Mouse (Mus musculus) olfactory bulb, adult 2 months (tissue): ENCODE measurements around the gene Atp13a3. TPM values are rescaled to one million over a fixed set of nuclear protein-coding genes. Genes with fewer than 3 reads are reported as not detected.

Experiments
- H3K27ac ChIP-seq: fragments of 200-500 bp; 2 replicates; pipeline ENCODE4 v1.5.1; 2012; ENCODE audit warnings: low read depth, low read length; ENCODE audit not compliant: insufficient read depth
- H3K4me1 ChIP-seq: fragments of 200-500 bp; 2 replicates; pipeline ENCODE4 v1.6.1; 2012; ENCODE audit warnings: low read length; ENCODE audit not compliant: control insufficient read depth, insufficient read depth
- H3K4me3 ChIP-seq: fragments of 200-500 bp; 2 replicates; pipeline ENCODE4 v1.5.1; 2012; ENCODE audit warnings: mild to moderate bottlenecking, low read depth, low read length, moderate library complexity; ENCODE audit not compliant: insufficient read depth
- CTCF ChIP-seq: fragments of 200-500 bp; IDR thresholded peaks from 2 replicates; pipeline ENCODE4 v1.5.1; 2012; ENCODE audit warnings: low read depth, mild to moderate bottlenecking, low read length, moderate library complexity; ENCODE audit not compliant: insufficient read depth
- POLR2A ChIP-seq: fragments of 200-500 bp; IDR thresholded peaks from 2 replicates; pipeline ENCODE4 v1.6.1; 2012; ENCODE audit warnings: mild to moderate bottlenecking, low read depth, low read length, moderate library complexity; ENCODE audit not compliant: insufficient read depth
- WGBS: fragments of 180-500 bp; shearing (Covaris S2); methylation state at CpG from one replicate; pipeline ENCODE4 v1.1.7; 2018; 5-methylcytosine and 5-hydroxymethylcytosine counted together
- polyA plus RNA-seq: library from polyadenylated mRNA; stranded (reverse); fragments of >200 nt; gene quantifications from 2 replicates; pipeline ENCODE4 v1.2.4, GENCODE M21; 2012; ENCODE audit warnings: low replicate concordance; ENCODE audit not compliant: missing spikeins, insufficient read depth, insufficient read length

Gene Atp13a3
- polyA plus RNA-seq, 1 experiment: 284 TPM

GRCm38 (mm10) chr16:30278406-30278805 is 127.4 kb downstream of the Atp13a3 start:
- 76% methylated on average over 11 of the region's 11 CpGs for WGBS
- Histone ChIP-seq H3K4me3 (no peak overlapping the region), H3K4me1 (peaks cover 18% of the 10 kb centered on the region), H3K27ac (no peak overlapping the region)
- no peak for TF ChIP-seq POLR2A
- no peak for TF ChIP-seq CTCF

- no peak for TF ChIP-seq CTCF
- Histone ChIP-seq H3K4me3 (no peak overlapping the region), H3K4me1 (peaks cover 8% of the 10 kb centered on the region), H3K27ac (no peak overlapping the region)
- WGBS: 84% methylated on average over 15 of the region's 15 CpGs
These were observed 130.0 kb downstream of the Atp13a3 start for GRCm38 (mm10) chr16:30275558-30276340.

- WGBS: 97% methylated on average over 8 of the region's 8 CpGs
These were observed 132.7 kb downstream of the Atp13a3 start for GRCm38 (mm10) chr16:30273065-30273464.

GRCm38 (mm10) chr16:30271941-30272595 is 133.7 kb downstream of the Atp13a3 start:
- Histone ChIP-seq H3K4me1 (peaks cover 3% of the 10 kb centered on the region; the same call in 1 of the 2 replicates), H3K4me3 (no peak overlapping the region), H3K27ac (no peak overlapping the region)
- no peak for TF ChIP-seq POLR2A
- no peak for TF ChIP-seq CTCF
- 49% methylated on average over 6 of the region's 6 CpGs for WGBS

More at GRCm38 (mm10) chr16:30273065-30273464, 132.7 kb downstream of the Atp13a3 start:
- TF ChIP-seq CTCF (no peak), POLR2A (no peak)
- H3K4me3 ChIP-seq: no peak overlapping the region
- H3K4me1 ChIP-seq: peaks cover 4% of the 10 kb centered on the region
- H3K27ac ChIP-seq: no peak overlapping the region

GRCm38 (mm10) chr16:30271223-30271761 is 134.5 kb downstream of the Atp13a3 start:
- no peak overlapping the region for H3K27ac ChIP-seq
- TF ChIP-seq POLR2A: no peak
- no peak for TF ChIP-seq CTCF
- H3K4me1 ChIP-seq: peaks cover 3% of the 10 kb centered on the region; the same call in 1 of the 2 replicates
- 75% methylated on average over 8 of the region's 8 CpGs for whole genome bisulfite sequencing
- no peak overlapping the region for H3K4me3 ChIP-seq

- no peaks in the 10 kb centered on the region for H3K4me1 ChIP-seq
- WGBS: 83% methylated on average over 5 of the region's 5 CpGs
- H3K27ac ChIP-seq: no peak within 1 kb of the TSS
- TF ChIP-seq POLR2A (no peak), CTCF (no peak)
- H3K4me3 ChIP-seq: no peak within 1 kb of the TSS
These were observed 138.4 kb downstream of the Atp13a3 start, which contains the start of gene Cpn2 for GRCm38 (mm10) chr16:30267359-30267758. Gene Cpn2, minus strand, starts transcription at chr16:30267499.

- Histone ChIP-seq H3K4me3 (no peak overlapping the region), H3K27ac (no peak overlapping the region), H3K4me1 (no peaks in the 10 kb centered on the region)
- WGBS: 85% methylated on average over 5 of the region's 5 CpGs
- TF ChIP-seq POLR2A (no peak), CTCF (no peak)
These were observed 139.2 kb downstream of the Atp13a3 start for GRCm38 (mm10) chr16:30266561-30266960.

- Histone ChIP-seq H3K4me3 (no peak overlapping the region), H3K27ac (no peak overlapping the region), H3K4me1 (no peaks in the 10 kb centered on the region)
- TF ChIP-seq CTCF (no peak), POLR2A (no peak)
- 86% methylated on average over 4 of the region's 4 CpGs for WGBS
These were observed 140.2 kb downstream of the Atp13a3 start for GRCm38 (mm10) chr16:30265611-30266010.

GRCm38 (mm10) chr16:30263156-30263555 is 142.6 kb downstream of the Atp13a3 start:
- Histone ChIP-seq H3K4me1 (no peaks in the 10 kb centered on the region), H3K4me3 (no peak overlapping the region), H3K27ac (no peak overlapping the region)
- TF ChIP-seq CTCF (no peak), POLR2A (no peak)
- 77% methylated on average over 4 of the region's 4 CpGs for WGBS
